Mouse (Mus musculus) brain, embryonic 14.5 days (tissue): ENCODE data around the gene Cst13.

Experiments used
- CTCF ChIP-seq: fragments of 200-500 bp; IDR thresholded peaks from 2 replicates; pipeline ENCODE4 v1.5.1; 2012; ENCODE audit warnings: inconsistent platforms, mild to moderate bottlenecking, moderate library complexity, borderline replicate concordance; ENCODE audit not compliant: insufficient read depth, insufficient read length; ENCODE audit errors: extremely low read depth
- POLR2A ChIP-seq: fragments of 200-500 bp; IDR thresholded peaks from 2 replicates; pipeline ENCODE4 v1.6.1; 2012; ENCODE audit warnings: mild to moderate bottlenecking, inconsistent platforms, borderline replicate concordance; ENCODE audit not compliant: poor library complexity, insufficient read depth, insufficient read length, severe bottlenecking; ENCODE audit errors: extremely low read depth

DNA sequence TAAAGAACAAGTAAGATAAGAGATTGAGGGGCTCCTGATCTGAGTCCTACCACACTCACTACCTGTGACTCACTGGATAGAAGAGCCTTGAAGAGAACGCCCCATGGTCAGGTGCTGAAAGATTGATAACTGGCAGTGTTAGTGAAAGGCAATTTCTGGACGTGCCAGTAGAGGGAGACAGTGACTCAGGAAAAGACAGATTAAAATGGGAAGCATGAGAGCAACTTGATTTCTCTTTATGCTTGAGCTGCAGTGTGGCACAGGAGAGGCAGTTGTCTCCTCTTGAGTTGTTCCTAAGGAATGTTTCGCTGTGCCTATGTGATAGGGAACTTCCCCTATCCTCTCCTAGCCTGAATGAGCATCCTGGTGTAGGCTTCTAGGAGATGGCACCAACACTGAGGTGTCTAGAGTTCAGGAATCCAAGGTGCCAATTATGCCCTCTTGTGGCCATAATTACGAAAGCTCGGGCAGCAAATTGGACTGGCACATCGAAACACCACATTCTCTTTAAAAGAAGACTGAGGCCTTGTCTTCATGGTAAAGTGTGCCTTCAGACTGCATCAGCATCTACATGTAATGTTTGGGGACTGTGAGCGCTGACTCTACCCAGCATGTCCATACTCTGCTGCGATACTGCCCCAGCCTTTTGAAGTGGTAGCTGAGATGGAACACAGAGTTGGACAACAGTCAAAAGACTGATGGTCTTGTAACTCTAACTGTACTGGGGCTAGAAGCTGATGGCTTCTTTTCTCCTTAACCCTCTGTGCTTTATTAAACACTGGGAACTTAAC lies 31.4 kb downstream of the Cst13 start:
- peak; percentile 69 for TF ChIP-seq CTCF
- no peak for TF ChIP-seq POLR2A
